Mouse (Mus musculus) MEL (cell line): ENCODE measurements around the gene Ablim1. TPM values are rescaled to one million over a fixed set of nuclear protein-coding genes. Genes with fewer than 3 reads are reported as not detected.

Source experiments
- DNase-seq: peaks from one replicate; pipeline ENCODE4 v3.0.0; 2011; ENCODE audit warnings: low read depth, low spot score
- H3K27ac ChIP-seq: 2 replicates; pipeline ENCODE4 v1.5.1; 2012; ENCODE audit warnings: low read depth, mild to moderate bottlenecking, control low read depth, low read length, moderate library complexity; ENCODE audit not compliant: control insufficient read depth
- H3K27me3 ChIP-seq, 2 experiments: fragments of 150-350 bp in 1 of 2; sonication (generic) in 1 of 2; 2 replicates each; pipeline ENCODE4 v1.6.1; 2012; ENCODE audit warnings: low read length in 2 of 2, mild to moderate bottlenecking in 2 of 2, improper control_type of control experiment in 1 of 2, moderate library complexity in 1 of 2; ENCODE audit not compliant: insufficient read depth in 2 of 2, control insufficient read depth in 1 of 2
- H3K36me3 ChIP-seq, 2 experiments: 2 replicates each; pipeline ENCODE4 v1.6.1; 2012 to 2014; ENCODE audit warnings: low read length in 2 of 2, improper control_type of control experiment in 1 of 2, inconsistent platforms in 1 of 2, mild to moderate bottlenecking in 1 of 2; ENCODE audit not compliant: insufficient read depth in 2 of 2, control insufficient read depth in 1 of 2
- H3K4me1 ChIP-seq, 2 experiments: fragments of 150-350 bp in 1 of 2; sonication (generic) in 1 of 2; 2 replicates each; pipeline ENCODE4 v1.6.1; 2012; ENCODE audit warnings: low read length in 2 of 2, improper control_type of control experiment in 1 of 2, mild to moderate bottlenecking in 1 of 2; ENCODE audit not compliant: insufficient read depth in 2 of 2, control insufficient read depth in 1 of 2
- H3K4me3 ChIP-seq, 2 experiments: fragments of 150-350 bp in 1 of 2; sonication (generic) in 1 of 2; 2 replicates each; pipeline ENCODE4 v1.5.1; 2012; ENCODE audit warnings: low read depth in 2 of 2, low read length in 2 of 2, mild to moderate bottlenecking in 2 of 2, moderate library complexity in 2 of 2, control low read depth in 1 of 2, improper control_type of control experiment in 1 of 2; ENCODE audit not compliant: control insufficient read depth in 1 of 2, insufficient read depth in 1 of 2
- H3K79me2 ChIP-seq: 2 replicates; pipeline ENCODE4 v1.6.1; 2012; ENCODE audit warnings: mild to moderate bottlenecking, low read length, moderate library complexity; ENCODE audit not compliant: control insufficient read depth, poor library complexity, insufficient read depth
- H3K9ac ChIP-seq: 2 replicates; pipeline ENCODE4 v1.6.1; 2012; ENCODE audit warnings: low read depth, mild to moderate bottlenecking, control low read depth, low read length, moderate library complexity; ENCODE audit not compliant: control insufficient read depth, poor library complexity, severe bottlenecking
- H3K9me3 ChIP-seq: fragments of 150-350 bp; sonication (generic); replicated peaks from 2 replicates; pipeline ENCODE4 v1.6.1; 2012; ENCODE audit warnings: mild to moderate bottlenecking, low read length, improper control_type of control experiment, moderate library complexity; ENCODE audit not compliant: insufficient read depth
- BHLHE40 ChIP-seq: IDR thresholded peaks from 2 replicates; pipeline ENCODE4 v1.6.1; 2012; ENCODE audit warnings: low read depth, mild to moderate bottlenecking, inconsistent platforms, low read length, improper control_type of control experiment, borderline replicate concordance
- CHD1 ChIP-seq: IDR thresholded peaks from 2 replicates; pipeline ENCODE4 v1.6.1; 2012; ENCODE audit warnings: low read depth, mild to moderate bottlenecking, inconsistent platforms, low read length, improper control_type of control experiment
- E2F4 ChIP-seq: IDR thresholded peaks from 2 replicates; pipeline ENCODE4 v1.6.1; 2011; ENCODE audit warnings: low read depth, low read length, improper control_type of control experiment, borderline replicate concordance
- ELF1 ChIP-seq: IDR thresholded peaks from 2 replicates; pipeline ENCODE4 v1.6.1; 2014; ENCODE audit warnings: low read depth, mild to moderate bottlenecking, inconsistent platforms, low read length, improper control_type of control experiment, moderate library complexity
- EP300 ChIP-seq, 2 experiments: IDR thresholded peaks; 2 replicates each; pipeline ENCODE4 v1.6.1; 2011; ENCODE audit warnings: improper control_type of control experiment in 2 of 2, low read length in 2 of 2, low read depth in 1 of 2, mild to moderate bottlenecking in 1 of 2
- ETS1 ChIP-seq: IDR thresholded peaks from 2 replicates; pipeline ENCODE4 v1.6.1; 2012; ENCODE audit warnings: low read depth, mild to moderate bottlenecking, inconsistent platforms, low read length, improper control_type of control experiment, moderate library complexity
- GABPA ChIP-seq: IDR thresholded peaks from 2 replicates; pipeline ENCODE4 v1.6.1; 2012; ENCODE audit warnings: low read depth, mild to moderate bottlenecking, inconsistent platforms, low read length, improper control_type of control experiment, moderate library complexity
- JUND ChIP-seq: IDR thresholded peaks from 2 replicates; pipeline ENCODE4 v1.6.1; 2011; ENCODE audit warnings: low read depth, mild to moderate bottlenecking, improper control_type of control experiment, low read length
- KAT2A ChIP-seq: conservative IDR thresholded peaks from 2 replicates; pipeline ENCODE4 v1.6.1; 2012; ENCODE audit warnings: low read depth, low read length, improper control_type of control experiment, inconsistent platforms
- MAX ChIP-seq: IDR thresholded peaks from 2 replicates; pipeline ENCODE4 v1.6.1; 2011; ENCODE audit warnings: low read length, improper control_type of control experiment
- MAZ ChIP-seq: IDR thresholded peaks from 2 replicates; pipeline ENCODE4 v1.6.1; 2012; ENCODE audit warnings: low read depth, mild to moderate bottlenecking, inconsistent platforms, low read length, improper control_type of control experiment
- MEF2A ChIP-seq: IDR thresholded peaks from 2 replicates; pipeline ENCODE4 v1.6.1; 2014; ENCODE audit warnings: low read depth, mild to moderate bottlenecking, inconsistent platforms, low read length, improper control_type of control experiment; ENCODE audit not compliant: poor library complexity, insufficient replicate concordance, severe bottlenecking; ENCODE audit errors: extremely low read depth
- MXI1 ChIP-seq: IDR thresholded peaks from 2 replicates; pipeline ENCODE4 v1.6.1; 2011; ENCODE audit warnings: mild to moderate bottlenecking, low read depth, low read length, improper control_type of control experiment
- MYB ChIP-seq: IDR thresholded peaks from 2 replicates; pipeline ENCODE4 v1.6.1; 2011; ENCODE audit warnings: mild to moderate bottlenecking, low read depth, low read length, improper control_type of control experiment
- NRF1 ChIP-seq: IDR thresholded peaks from 2 replicates; pipeline ENCODE4 v1.6.1; 2014; ENCODE audit warnings: low read depth, mild to moderate bottlenecking, inconsistent platforms, low read length, improper control_type of control experiment, moderate library complexity; ENCODE audit not compliant: poor library complexity, insufficient read depth, severe bottlenecking
- POLR2A ChIP-seq, 2 experiments: IDR thresholded peaks; 2 replicates each; pipeline ENCODE4 v1.6.1; 2011 to 2012; ENCODE audit warnings: low read length in 2 of 2, mild to moderate bottlenecking in 2 of 2, control low read depth in 1 of 2, improper control_type of control experiment in 1 of 2, low read depth in 1 of 2, moderate library complexity in 1 of 2; ENCODE audit not compliant: control insufficient read depth in 1 of 2, insufficient read depth in 1 of 2, poor library complexity in 1 of 2
- POLR2AphosphoS2 ChIP-seq: IDR thresholded peaks from 2 replicates; pipeline ENCODE4 v1.6.1; 2011; ENCODE audit warnings: low read length, improper control_type of control experiment
- POLR2AphosphoS5 ChIP-seq: IDR thresholded peaks from 2 replicates; pipeline ENCODE4 v1.6.1; 2012; ENCODE audit warnings: low read depth, borderline replicate concordance, mild to moderate bottlenecking, inconsistent platforms, low read length, moderate library complexity, mixed read lengths
- RAD21 ChIP-seq: IDR thresholded peaks from 2 replicates; pipeline ENCODE4 v1.6.1; 2011; ENCODE audit warnings: mild to moderate bottlenecking, low read depth, low read length, improper control_type of control experiment
- RCOR1 ChIP-seq: IDR thresholded peaks from 2 replicates; pipeline ENCODE4 v1.6.1; 2012; ENCODE audit warnings: low read depth, mild to moderate bottlenecking, inconsistent platforms, low read length, improper control_type of control experiment
- TAL1 ChIP-seq: IDR thresholded peaks from 2 replicates; pipeline ENCODE4 v1.6.1; 2012; ENCODE audit warnings: mild to moderate bottlenecking, inconsistent platforms, low read length, moderate library complexity, mixed read lengths
- TBP ChIP-seq: IDR thresholded peaks from 2 replicates; pipeline ENCODE4 v1.8.0; 2011; ENCODE audit warnings: low read depth, low read length, improper control_type of control experiment
- USF1 ChIP-seq: IDR thresholded peaks from 2 replicates; pipeline ENCODE4 v1.6.1; 2014; ENCODE audit warnings: low read depth, mild to moderate bottlenecking, inconsistent platforms, low read length, improper control_type of control experiment, moderate library complexity
- ZC3H11A ChIP-seq: IDR thresholded peaks from 2 replicates; pipeline ENCODE4 v1.6.1; 2012; ENCODE audit warnings: low read depth, mild to moderate bottlenecking, inconsistent platforms, low read length, improper control_type of control experiment
- ZMIZ1 ChIP-seq: IDR thresholded peaks from 2 replicates; pipeline ENCODE4 v1.6.1; 2012; ENCODE audit warnings: low read depth, mild to moderate bottlenecking, inconsistent platforms, low read length, improper control_type of control experiment, moderate library complexity
- ZNF384 ChIP-seq: IDR thresholded peaks from 2 replicates; pipeline ENCODE4 v1.6.1; 2012; ENCODE audit warnings: low read depth, mild to moderate bottlenecking, inconsistent platforms, low read length, improper control_type of control experiment
- polyA plus RNA-seq, 2 experiments: library from polyadenylated mRNA; stranded (reverse) in 1 of 2; unstranded in 1 of 2; fragments of >175 nt in 1 of 2; fragments of >200 nt in 1 of 2; gene quantifications; 2 replicates each; pipeline versions ENCODE4 v1.2.1 to v1.2.4; 2012; ENCODE audit warnings: low replicate concordance in 2 of 2, low read depth in 1 of 2; ENCODE audit not compliant: insufficient read length in 2 of 2, insufficient read depth in 1 of 2, missing spikeins in 1 of 2
- total RNA-seq: library from RNA; depleted of rRNA; stranded (reverse); fragments of 300-350 nt; gene quantifications from 2 replicates; pipeline ENCODE4 v1.2.3, GENCODE M21; 2012

Gene Ablim1
- total and polyA plus RNA-seq, 3 experiments = not detected

GRCm38 (mm10) chr19:57196616-57197015 lies 118.1 kb downstream of the Ablim1 start:
- H3K79me2 ChIP-seq = no peaks in the 10 kb centered on the region
- no peak overlapping the region for H3K9ac ChIP-seq
- no peaks in the 10 kb centered on the region for H3K4me1 ChIP-seq
- TF ChIP-seq JUND = no peak
- no peak for TF ChIP-seq CHD1
- no peak for TF ChIP-seq ZC3H11A
- no peak for TF ChIP-seq MXI1
- no peak for TF ChIP-seq USF1
- TF ChIP-seq ZMIZ1 = no peak
- TF ChIP-seq POLR2AphosphoS5 = no peak
- no peak for TF ChIP-seq ETS1
- TF ChIP-seq TBP = no peak
- TF ChIP-seq TAL1 = no peak
- no peak for TF ChIP-seq ELF1
- TF ChIP-seq RCOR1 = no peak
- TF ChIP-seq E2F4 = no peak
- no peak for TF ChIP-seq KAT2A
- no peak for TF ChIP-seq MEF2A
- no peak for TF ChIP-seq MYB
- DNase-seq = no peak
- no peak overlapping the region for H3K27ac ChIP-seq
- H3K27me3 ChIP-seq = no peaks in the 10 kb centered on the region; a peak in 1 of 4 replicates
- H3K9me3 ChIP-seq = no peaks in the 10 kb centered on the region
- no peak overlapping the region for H3K4me3 ChIP-seq
- no peaks in the 10 kb centered on the region for H3K36me3 ChIP-seq

GRCm38 (mm10) chr19:57195169-57195930 lies 119.4 kb downstream of the Ablim1 start:
- no peak overlapping the region for H3K9ac ChIP-seq
- DNase-seq = no peak
- no peak overlapping the region for H3K4me3 ChIP-seq
- H3K9me3 ChIP-seq = no peaks in the 10 kb centered on the region
- no peaks in the 10 kb centered on the region for H3K4me1 ChIP-seq
- no peaks in the 10 kb centered on the region for H3K79me2 ChIP-seq
- TF ChIP-seq POLR2AphosphoS2 (no peak), USF1 (no peak), EP300 (IDR thresholded peaks at IDR 0.05; ENCODE audit: low read depth in 1 of 2, low read length in 2 of 2) (no peak), RCOR1 (no peak), NRF1 (no peak), POLR2A (IDR thresholded peaks at IDR 0.05; ENCODE audit: control insufficient read depth in 1 of 2, insufficient read depth in 1 of 2, low read depth in 1 of 2, low read length in 2 of 2, poor library complexity in 1 of 2) (no peak), TAL1 (no peak), BHLHE40 (no peak), TBP (no peak), ZNF384 (no peak), ETS1 (no peak), ZC3H11A (no peak), MEF2A (no peak), GABPA (no peak), KAT2A (no peak), MAZ (no peak), MAX (no peak), RAD21 (no peak)
- TF ChIP-seq, all 39 proteins: peak for 0
- Histone ChIP-seq H3K36me3 (no peaks in the 10 kb centered on the region), H3K27ac (no peak overlapping the region), H3K27me3 (no peaks in the 10 kb centered on the region; a peak in 1 of 4 replicates)
